Mouse (Mus musculus): ENCODE measurements at regions not wholly inside any gene's neighbourhood (a gene's known extent, or its start where the extent isn't known, plus 50 kb on each side); places are given as distances from the start of the nearest gene placed in this dataset.

- no peak for DNase-seq (ENCODE audit: low spot score)
- Histone ChIP-seq H3K27me3 (replicated peaks; ENCODE audit: control insufficient read depth, insufficient read depth, low read length) (no peaks in the 10 kb centered on the region), H3K27ac (ENCODE audit: low read depth, low read length) (no peak overlapping the region), H3K4me3 (ENCODE audit: low read depth, low read length) (no peak overlapping the region), H3K9ac (ENCODE audit: low read length) (no peak overlapping the region), H3K36me3 (ENCODE audit: control insufficient read depth, insufficient read depth, low read length) (no peaks in the 10 kb centered on the region), H3K9me3 (replicated peaks; ENCODE audit: control insufficient read depth, low read length) (no peaks in the 10 kb centered on the region), H3K4me2 (ENCODE audit: low read length) (no peak overlapping the region), H3K4me1 (ENCODE audit: control insufficient read depth, insufficient read depth, low read length) (no peaks in the 10 kb centered on the region)
- 73% methylated on average over 5 of the region's 5 CpGs for WGBS
- ATAC-seq, result no peak
These were observed 255.3 kb downstream of the Med13l start for GRCm38 (mm10) chr5:118815783-118816182.

GRCm38 (mm10) chr5:118818294-118818693 lies 257.8 kb downstream of the Med13l start:
- no peak for ATAC-seq
- WGBS, result 92% methylated on average over 7 of the region's 7 CpGs
- Histone ChIP-seq H3K27me3 (replicated peaks; ENCODE audit: control insufficient read depth, insufficient read depth, low read length) (no peaks in the 10 kb centered on the region), H3K4me2 (ENCODE audit: low read length) (no peak overlapping the region), H3K9me3 (replicated peaks; ENCODE audit: control insufficient read depth, low read length) (peaks cover 3% of the 10 kb centered on the region; the same call in 1 of the 2 replicates), H3K4me3 (ENCODE audit: low read depth, low read length) (no peak overlapping the region), H3K27ac (ENCODE audit: low read depth, low read length) (no peak overlapping the region), H3K4me1 (ENCODE audit: control insufficient read depth, insufficient read depth, low read length) (no peaks in the 10 kb centered on the region), H3K36me3 (ENCODE audit: control insufficient read depth, insufficient read depth, low read length) (no peaks in the 10 kb centered on the region), H3K9ac (ENCODE audit: low read length) (no peak overlapping the region)
- no peak for DNase-seq (ENCODE audit: low spot score)

DNA sequence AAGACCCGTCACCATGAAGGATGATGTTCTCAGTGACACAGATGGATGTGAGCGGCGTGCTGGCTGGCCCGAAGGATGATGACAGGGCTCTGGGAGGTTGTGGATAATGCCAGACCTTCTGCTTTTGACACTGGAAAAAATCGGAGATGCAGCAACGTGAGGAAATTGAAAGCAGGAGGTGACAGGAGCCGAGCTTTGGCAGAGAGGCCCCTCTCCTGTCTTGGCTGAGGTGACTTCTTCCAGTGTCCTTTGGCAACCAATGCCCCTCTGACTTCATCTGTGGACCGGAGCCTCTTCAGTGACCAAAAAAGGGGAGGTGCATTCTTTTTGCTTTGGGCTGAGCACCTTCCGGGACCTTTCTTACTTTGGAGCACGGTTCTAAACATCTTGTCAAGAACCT lies 264.3 kb downstream of the Med13l start:
- Histone ChIP-seq H3K9ac (ENCODE audit: low read length) (no peak overlapping the region), H3K4me1 (ENCODE audit: control insufficient read depth, insufficient read depth, low read length) (no peaks in the 10 kb centered on the region), H3K9me3 (replicated peaks; ENCODE audit: control insufficient read depth, low read length) (peaks cover 3% of the 10 kb centered on the region; the same call in 1 of the 2 replicates), H3K4me2 (ENCODE audit: low read length) (no peak overlapping the region), H3K27me3 (replicated peaks; ENCODE audit: control insufficient read depth, insufficient read depth, low read length) (no peaks in the 10 kb centered on the region), H3K36me3 (ENCODE audit: control insufficient read depth, insufficient read depth, low read length) (no peaks in the 10 kb centered on the region), H3K27ac (ENCODE audit: low read depth, low read length) (no peak overlapping the region), H3K4me3 (ENCODE audit: low read depth, low read length) (no peak overlapping the region)
- 90% methylated on average over 10 of the region's 10 CpGs for WGBS
- ATAC-seq, result no peak
- DNase-seq (ENCODE audit: low spot score), result no peak

- no peak for ATAC-seq
- no peaks in the 10 kb centered on the region for H3K27me3 ChIP-seq (replicated peaks; ENCODE audit: control insufficient read depth, insufficient read depth, low read length)
- no peak overlapping the region for H3K9ac ChIP-seq (ENCODE audit: low read length)
- no peaks in the 10 kb centered on the region for H3K36me3 ChIP-seq (ENCODE audit: control insufficient read depth, insufficient read depth, low read length)
- H3K4me3 ChIP-seq (ENCODE audit: low read depth, low read length), result no peak overlapping the region
- no peak overlapping the region for H3K4me2 ChIP-seq (ENCODE audit: low read length)
- DNase-seq (ENCODE audit: low spot score), result no peak
- no peak overlapping the region for H3K27ac ChIP-seq (ENCODE audit: low read depth, low read length)
- H3K4me1 ChIP-seq (ENCODE audit: control insufficient read depth, insufficient read depth, low read length), result no peaks in the 10 kb centered on the region
- 57% methylated on average over 14 of the region's 14 CpGs for WGBS
- no peaks in the 10 kb centered on the region for H3K9me3 ChIP-seq (replicated peaks; ENCODE audit: control insufficient read depth, low read length)
These were observed 268.7 kb downstream of the Med13l start for GRCm38 (mm10) chr5:118829031-118829698.

GRCm38 (mm10) chr5:118832701-118833100 lies 272.2 kb downstream of the Med13l start:
- 79% methylated on average over 6 of the region's 6 CpGs for WGBS
- no peak for DNase-seq (ENCODE audit: low spot score)
- Histone ChIP-seq H3K4me1 (ENCODE audit: control insufficient read depth, insufficient read depth, low read length) (no peaks in the 10 kb centered on the region), H3K9ac (ENCODE audit: low read length) (no peak overlapping the region), H3K27me3 (replicated peaks; ENCODE audit: control insufficient read depth, insufficient read depth, low read length) (no peaks in the 10 kb centered on the region), H3K4me2 (ENCODE audit: low read length) (no peak overlapping the region), H3K27ac (ENCODE audit: low read depth, low read length) (no peak overlapping the region), H3K4me3 (ENCODE audit: low read depth, low read length) (no peak overlapping the region), H3K36me3 (ENCODE audit: control insufficient read depth, insufficient read depth, low read length) (no peaks in the 10 kb centered on the region), H3K9me3 (replicated peaks; ENCODE audit: control insufficient read depth, low read length) (no peaks in the 10 kb centered on the region)
- no peak for ATAC-seq

GRCm38 (mm10) chr5:118834129-118834528 lies 273.6 kb downstream of the Med13l start:
- Histone ChIP-seq H3K27ac (ENCODE audit: low read depth, low read length) (no peak overlapping the region), H3K4me3 (ENCODE audit: low read depth, low read length) (no peak overlapping the region), H3K36me3 (ENCODE audit: control insufficient read depth, insufficient read depth, low read length) (no peaks in the 10 kb centered on the region), H3K9me3 (replicated peaks; ENCODE audit: control insufficient read depth, low read length) (no peaks in the 10 kb centered on the region), H3K4me2 (ENCODE audit: low read length) (no peak overlapping the region), H3K9ac (ENCODE audit: low read length) (no peak overlapping the region), H3K4me1 (ENCODE audit: control insufficient read depth, insufficient read depth, low read length) (no peaks in the 10 kb centered on the region), H3K27me3 (replicated peaks; ENCODE audit: control insufficient read depth, insufficient read depth, low read length) (no peaks in the 10 kb centered on the region)
- ATAC-seq, result no peak
- 94% methylated on average over 5 of the region's 5 CpGs for WGBS
- no peak for DNase-seq (ENCODE audit: low spot score)

GRCm38 (mm10) chr5:118837001-118837400 lies 276.5 kb downstream of the Med13l start:
- Histone ChIP-seq H3K27me3 (replicated peaks; ENCODE audit: control insufficient read depth, insufficient read depth, low read length) (no peaks in the 10 kb centered on the region), H3K4me3 (ENCODE audit: low read depth, low read length) (no peak overlapping the region), H3K9me3 (replicated peaks; ENCODE audit: control insufficient read depth, low read length) (no peaks in the 10 kb centered on the region), H3K4me2 (ENCODE audit: low read length) (no peak overlapping the region), H3K27ac (ENCODE audit: low read depth, low read length) (no peak overlapping the region), H3K4me1 (ENCODE audit: control insufficient read depth, insufficient read depth, low read length) (no peaks in the 10 kb centered on the region), H3K9ac (ENCODE audit: low read length) (no peak overlapping the region), H3K36me3 (ENCODE audit: control insufficient read depth, insufficient read depth, low read length) (no peaks in the 10 kb centered on the region)
- ATAC-seq (no peak), DNase-seq (ENCODE audit: low spot score) (no peak)
- 44% methylated on average over 1 of the region's 1 CpGs for WGBS

DNA sequence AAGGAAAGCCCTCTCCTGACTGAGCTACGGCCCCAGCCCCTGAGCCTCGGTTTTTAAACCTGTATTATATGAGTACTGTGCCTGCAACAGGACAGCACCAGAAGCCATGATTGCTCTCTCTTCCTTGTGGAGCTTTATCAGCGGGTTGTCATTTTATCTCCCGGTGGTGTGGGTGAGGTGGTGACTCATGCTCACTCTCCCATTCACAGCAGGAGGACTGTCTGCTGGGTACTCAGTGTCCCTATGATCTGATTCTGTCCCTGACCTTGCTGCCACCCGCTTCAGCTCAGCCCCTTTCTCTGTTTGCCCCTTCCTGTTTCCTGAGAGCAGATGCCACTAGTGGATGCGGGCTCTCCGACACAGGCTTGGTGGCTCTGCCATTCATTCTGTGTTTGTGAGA lies 277.9 kb downstream of the Med13l start:
- Histone ChIP-seq H3K27me3 (replicated peaks; ENCODE audit: control insufficient read depth, insufficient read depth, low read length) (no peaks in the 10 kb centered on the region), H3K9me3 (replicated peaks; ENCODE audit: control insufficient read depth, low read length) (no peaks in the 10 kb centered on the region), H3K4me3 (ENCODE audit: low read depth, low read length) (no peak overlapping the region), H3K4me2 (ENCODE audit: low read length) (no peak overlapping the region), H3K27ac (ENCODE audit: low read depth, low read length) (no peak overlapping the region), H3K4me1 (ENCODE audit: control insufficient read depth, insufficient read depth, low read length) (no peaks in the 10 kb centered on the region), H3K9ac (ENCODE audit: low read length) (no peak overlapping the region), H3K36me3 (ENCODE audit: control insufficient read depth, insufficient read depth, low read length) (no peaks in the 10 kb centered on the region)
- WGBS, result 80% methylated on average over 7 of the region's 7 CpGs
- ATAC-seq (no peak), DNase-seq (ENCODE audit: low spot score) (no peak)

GRCm38 (mm10) chr5:118839916-118840315 lies 279.4 kb downstream of the Med13l start:
- Histone ChIP-seq H3K9me3 (replicated peaks; ENCODE audit: control insufficient read depth, low read length) (no peaks in the 10 kb centered on the region), H3K27me3 (replicated peaks; ENCODE audit: control insufficient read depth, insufficient read depth, low read length) (no peaks in the 10 kb centered on the region), H3K4me2 (ENCODE audit: low read length) (no peak overlapping the region), H3K4me3 (ENCODE audit: low read depth, low read length) (no peak overlapping the region), H3K36me3 (ENCODE audit: control insufficient read depth, insufficient read depth, low read length) (no peaks in the 10 kb centered on the region), H3K9ac (ENCODE audit: low read length) (no peak overlapping the region), H3K4me1 (ENCODE audit: control insufficient read depth, insufficient read depth, low read length) (no peaks in the 10 kb centered on the region), H3K27ac (ENCODE audit: low read depth, low read length) (no peak overlapping the region)
- ATAC-seq (no peak), DNase-seq (ENCODE audit: low spot score) (no peak)
- WGBS, result 62% methylated on average over 5 of the region's 5 CpGs
